8 mouse cellular contexts compared by ENCODE assay signal in genomic region chr8:107254951-107255457, GRCm38 (mm10). TPM values are rescaled to one million over a fixed set of nuclear protein-coding genes. Genes with fewer than 3 reads are reported as not detected.
DNase-seq lines count a peak whose midpoint lies in the region; ATAC-seq lines count a peak whose summit lies in the region.

No protein-coding gene starts in this region.

- no peak overlapping the region for H3K9ac ChIP-seq in forebrain, embryonic 15.5 days (replicated peaks)

- peak; percentile 74 for ATAC-seq in inflammation-experienced regulatory T-cells, adult 6 months
- no peak for ATAC-seq in forebrain, embryonic 15.5 days (replicated peaks)

- no peaks in the 10 kb centered on the region for H3K27me3 ChIP-seq in forebrain, embryonic 15.5 days

- DNase-seq in right cerebral cortex, adult 2 months (ENCODE audit: low spot score in 2 of 2): peak; percentile 9 to 12
- no peak for DNase-seq in right cerebral cortex, postnatal 25 days
- peak; percentile 56 for DNase-seq in brain, adult 2 months (ENCODE audit: low read depth, low spot score)
- DNase-seq in yolk sac, embryonic 10.5 days (ENCODE audit: low spot score): peak; percentile 18
- DNase-seq in embryo, embryonic 10.5 days (ENCODE audit: low spot score): no peak
- DNase-seq in thymus, postnatal 36 days: no peak

- no peaks in the 10 kb centered on the region for H3K36me3 ChIP-seq in forebrain, embryonic 15.5 days

- peaks cover 8% of the 10 kb centered on the region for H3K4me1 ChIP-seq in forebrain, embryonic 15.5 days

- no peaks in the 10 kb centered on the region for H3K9me3 ChIP-seq in forebrain, embryonic 15.5 days

- no peak overlapping the region for H3K27ac ChIP-seq in forebrain, embryonic 15.5 days (replicated peaks)

- H3K4me3 ChIP-seq in forebrain, embryonic 15.5 days: no peak overlapping the region

- 86% methylated on average over 11 of the region's 11 CpGs for WGBS in forebrain, embryonic 15.5 days

- no peak overlapping the region for H3K4me2 ChIP-seq in forebrain, embryonic 15.5 days (replicated peaks)

RNA-seq across cellular contexts. Expression of gene Nfat5, which starts 38.3 kb away (rescaled TPM):
- 10 to 100 TPM; 12.7 to 23.8 (median 21.3) TPM for polyA plus RNA-seq in inflammation-experienced regulatory T-cells, adult 6 months (2017; shearing (Covaris generic))
- 9.4 and 10.2 TPM in 2 replicates for polyA plus RNA-seq in forebrain, embryonic 15.5 days (2015; fragmentation: Nextera tagmentation; extraction: Ambion mirVana)

Comparison
In these comparisons a context has a peak if more than half of its experiments do, and no peak if none do; other contexts are left out.
1. DNase-seq: peak in right cerebral cortex, adult 2 months (2 of 2), brain, adult 2 months (single experiment) and yolk sac, embryonic 10.5 days (single experiment); none in right cerebral cortex, postnatal 25 days (single experiment), embryo, embryonic 10.5 days (single experiment) and thymus, postnatal 36 days (0 of 2).